Mouse (Mus musculus): ENCODE measurements at regions not wholly inside any gene's neighbourhood (a gene's known extent, or its start where the extent isn't known, plus 50 kb on each side); places are given as distances from the start of the nearest gene placed in this dataset.

- no peak overlapping the region for H3K27ac ChIP-seq (ENCODE audit: low read depth, low read length)
- ATAC-seq (ENCODE audit: low FRiP score) (no peak), DNase-seq (ENCODE audit: low spot score) (no peak)
- 85% methylated on average over 1 of the region's 1 CpGs for WGBS
- no peaks in the 10 kb centered on the region for H3K36me3 ChIP-seq (ENCODE audit: control insufficient read depth, insufficient read depth, low read length)
- no peaks in the 10 kb centered on the region for H3K4me1 ChIP-seq (replicated peaks; ENCODE audit: control insufficient read depth, insufficient read depth, low read length)
- H3K4me3 ChIP-seq (ENCODE audit: low read depth, low read length), result no peak overlapping the region
- no peak overlapping the region for H3K4me2 ChIP-seq (replicated peaks; ENCODE audit: low read depth, low read length)
- H3K27me3 ChIP-seq (ENCODE audit: control insufficient read depth, insufficient read depth, low read length), result no peaks in the 10 kb centered on the region
- H3K9ac ChIP-seq (ENCODE audit: low read depth, low read length), result no peak overlapping the region
- H3K9me3 ChIP-seq (ENCODE audit: control insufficient read depth, low read length), result no peaks in the 10 kb centered on the region
These were observed 137.8 kb downstream of the Unc5cl start for GRCm38 (mm10) chr17:48592457-48592856.

- Histone ChIP-seq H3K27ac (ENCODE audit: low read depth, low read length) (no peak overlapping the region), H3K4me1 (replicated peaks; ENCODE audit: control insufficient read depth, insufficient read depth, low read length) (no peaks in the 10 kb centered on the region), H3K9me3 (ENCODE audit: control insufficient read depth, low read length) (no peaks in the 10 kb centered on the region), H3K4me2 (replicated peaks; ENCODE audit: low read depth, low read length) (no peak overlapping the region), H3K36me3 (ENCODE audit: control insufficient read depth, insufficient read depth, low read length) (no peaks in the 10 kb centered on the region), H3K27me3 (ENCODE audit: control insufficient read depth, insufficient read depth, low read length) (no peaks in the 10 kb centered on the region), H3K9ac (ENCODE audit: low read depth, low read length) (no peak overlapping the region), H3K4me3 (ENCODE audit: low read depth, low read length) (no peak overlapping the region)
- DNase-seq (ENCODE audit: low spot score) (no peak), ATAC-seq (ENCODE audit: low FRiP score) (no peak)
- 74% methylated on average over 10 of the region's 10 CpGs for WGBS
These were observed 140.8 kb downstream of the Unc5cl start for GRCm38 (mm10) chr17:48595418-48595963.

GRCm38 (mm10) chr17:48596406-48596805, 141.7 kb downstream of the Unc5cl start:
- no peak overlapping the region for H3K9ac ChIP-seq (ENCODE audit: low read depth, low read length)
- no peaks in the 10 kb centered on the region for H3K9me3 ChIP-seq (ENCODE audit: control insufficient read depth, low read length)
- H3K4me2 ChIP-seq (replicated peaks; ENCODE audit: low read depth, low read length), result no peak overlapping the region
- H3K27me3 ChIP-seq (ENCODE audit: control insufficient read depth, insufficient read depth, low read length), result no peaks in the 10 kb centered on the region
- no peaks in the 10 kb centered on the region for H3K36me3 ChIP-seq (ENCODE audit: control insufficient read depth, insufficient read depth, low read length)
- 85% methylated on average over 3 of the region's 3 CpGs for WGBS
- H3K27ac ChIP-seq (ENCODE audit: low read depth, low read length), result no peak overlapping the region
- H3K4me1 ChIP-seq (replicated peaks; ENCODE audit: control insufficient read depth, insufficient read depth, low read length), result no peaks in the 10 kb centered on the region
- ATAC-seq (ENCODE audit: low FRiP score) (no peak), DNase-seq (ENCODE audit: low spot score) (no peak)
- H3K4me3 ChIP-seq (ENCODE audit: low read depth, low read length), result no peak overlapping the region

- H3K4me1 ChIP-seq (replicated peaks; ENCODE audit: control insufficient read depth, insufficient read depth, low read length), result no peaks in the 10 kb centered on the region
- no peaks in the 10 kb centered on the region for H3K27me3 ChIP-seq (ENCODE audit: control insufficient read depth, insufficient read depth, low read length)
- H3K36me3 ChIP-seq (ENCODE audit: control insufficient read depth, insufficient read depth, low read length), result no peaks in the 10 kb centered on the region
- H3K27ac ChIP-seq (ENCODE audit: low read depth, low read length), result no peak overlapping the region
- H3K9me3 ChIP-seq (ENCODE audit: control insufficient read depth, low read length), result no peaks in the 10 kb centered on the region
- 97% methylated on average over 1 of the region's 1 CpGs for WGBS
- no peak for ATAC-seq (ENCODE audit: low FRiP score)
- no peak overlapping the region for H3K4me2 ChIP-seq (replicated peaks; ENCODE audit: low read depth, low read length)
- no peak for DNase-seq (ENCODE audit: low spot score)
- H3K9ac ChIP-seq (ENCODE audit: low read depth, low read length), result no peak overlapping the region
- H3K4me3 ChIP-seq (ENCODE audit: low read depth, low read length), result no peak overlapping the region
These were observed 142.6 kb downstream of the Unc5cl start for GRCm38 (mm10) chr17:48597301-48597700.

- Histone ChIP-seq H3K9ac (ENCODE audit: low read depth, low read length) (no peak overlapping the region), H3K4me3 (ENCODE audit: low read depth, low read length) (no peak overlapping the region), H3K4me1 (replicated peaks; ENCODE audit: control insufficient read depth, insufficient read depth, low read length) (no peaks in the 10 kb centered on the region), H3K36me3 (ENCODE audit: control insufficient read depth, insufficient read depth, low read length) (no peaks in the 10 kb centered on the region), H3K4me2 (replicated peaks; ENCODE audit: low read depth, low read length) (no peak overlapping the region), H3K27me3 (ENCODE audit: control insufficient read depth, insufficient read depth, low read length) (no peaks in the 10 kb centered on the region), H3K27ac (ENCODE audit: low read depth, low read length) (no peak overlapping the region), H3K9me3 (ENCODE audit: control insufficient read depth, low read length) (no peaks in the 10 kb centered on the region)
- ATAC-seq (ENCODE audit: low FRiP score), result no peak
- DNase-seq (ENCODE audit: low spot score), result no peak
- 86% methylated on average over 16 of the region's 16 CpGs for WGBS
These were observed 143.9 kb downstream of the Unc5cl start for GRCm38 (mm10) chr17:48598471-48599141.

GRCm38 (mm10) chr17:48600176-48600575, 145.5 kb downstream of the Unc5cl start:
- ATAC-seq (ENCODE audit: low FRiP score) (no peak), DNase-seq (ENCODE audit: low spot score) (no peak)
- Histone ChIP-seq H3K27me3 (ENCODE audit: control insufficient read depth, insufficient read depth, low read length) (no peaks in the 10 kb centered on the region), H3K4me3 (ENCODE audit: low read depth, low read length) (no peak overlapping the region), H3K9me3 (ENCODE audit: control insufficient read depth, low read length) (no peaks in the 10 kb centered on the region), H3K9ac (ENCODE audit: low read depth, low read length) (no peak overlapping the region), H3K4me1 (replicated peaks; ENCODE audit: control insufficient read depth, insufficient read depth, low read length) (no peaks in the 10 kb centered on the region), H3K36me3 (ENCODE audit: control insufficient read depth, insufficient read depth, low read length) (no peaks in the 10 kb centered on the region), H3K27ac (ENCODE audit: low read depth, low read length) (no peak overlapping the region), H3K4me2 (replicated peaks; ENCODE audit: low read depth, low read length) (no peak overlapping the region)
- 49% methylated on average over 6 of the region's 6 CpGs for WGBS

GRCm38 (mm10) chr17:48602554-48602953, 147.9 kb downstream of the Unc5cl start:
- H3K27me3 ChIP-seq (ENCODE audit: control insufficient read depth, insufficient read depth, low read length), result no peaks in the 10 kb centered on the region
- H3K4me2 ChIP-seq (replicated peaks; ENCODE audit: low read depth, low read length), result no peak overlapping the region
- H3K36me3 ChIP-seq (ENCODE audit: control insufficient read depth, insufficient read depth, low read length), result no peaks in the 10 kb centered on the region
- DNase-seq (ENCODE audit: low spot score) (peak; percentile 86), ATAC-seq (ENCODE audit: low FRiP score) (peak; percentile 45)
- no peak overlapping the region for H3K4me3 ChIP-seq (ENCODE audit: low read depth, low read length)
- no peak overlapping the region for H3K9ac ChIP-seq (ENCODE audit: low read depth, low read length)
- no peaks in the 10 kb centered on the region for H3K4me1 ChIP-seq (replicated peaks; ENCODE audit: control insufficient read depth, insufficient read depth, low read length)
- H3K27ac ChIP-seq (ENCODE audit: low read depth, low read length), result no peak overlapping the region
- 7% methylated on average over 6 of the region's 6 CpGs for WGBS
- no peaks in the 10 kb centered on the region for H3K9me3 ChIP-seq (ENCODE audit: control insufficient read depth, low read length)

GRCm38 (mm10) chr17:48606767-48607166, 152.1 kb downstream of the Unc5cl start:
- Histone ChIP-seq H3K9ac (ENCODE audit: low read depth, low read length) (no peak overlapping the region), H3K4me2 (replicated peaks; ENCODE audit: low read depth, low read length) (no peak overlapping the region), H3K27me3 (ENCODE audit: control insufficient read depth, insufficient read depth, low read length) (no peaks in the 10 kb centered on the region), H3K27ac (ENCODE audit: low read depth, low read length) (no peak overlapping the region), H3K4me3 (ENCODE audit: low read depth, low read length) (no peak overlapping the region), H3K9me3 (ENCODE audit: control insufficient read depth, low read length) (no peaks in the 10 kb centered on the region), H3K36me3 (ENCODE audit: control insufficient read depth, insufficient read depth, low read length) (no peaks in the 10 kb centered on the region), H3K4me1 (replicated peaks; ENCODE audit: control insufficient read depth, insufficient read depth, low read length) (no peaks in the 10 kb centered on the region; the same call in 1 of the 2 replicates)
- ATAC-seq (ENCODE audit: low FRiP score), result no peak
- 88% methylated on average over 4 of the region's 4 CpGs for WGBS
- no peak for DNase-seq (ENCODE audit: low spot score)

- Histone ChIP-seq H3K27me3 (ENCODE audit: control insufficient read depth, insufficient read depth, low read length) (no peaks in the 10 kb centered on the region), H3K36me3 (ENCODE audit: control insufficient read depth, insufficient read depth, low read length) (no peaks in the 10 kb centered on the region), H3K4me1 (replicated peaks; ENCODE audit: control insufficient read depth, insufficient read depth, low read length) (no peaks in the 10 kb centered on the region; the same call in 1 of the 2 replicates), H3K9ac (ENCODE audit: low read depth, low read length) (no peak overlapping the region), H3K4me3 (ENCODE audit: low read depth, low read length) (no peak overlapping the region), H3K9me3 (ENCODE audit: control insufficient read depth, low read length) (no peaks in the 10 kb centered on the region), H3K27ac (ENCODE audit: low read depth, low read length) (no peak overlapping the region), H3K4me2 (replicated peaks; ENCODE audit: low read depth, low read length) (no peak overlapping the region)
- DNase-seq (ENCODE audit: low spot score), result no peak
- 74% methylated on average over 3 of the region's 3 CpGs for WGBS
- ATAC-seq (ENCODE audit: low FRiP score), result no peak
These were observed 153.6 kb downstream of the Unc5cl start for GRCm38 (mm10) chr17:48608315-48608714.

All from hindbrain, embryonic 11.5 days (tissue).